ENCODE assay signal across 8 mouse cellular contexts in genomic region chr9:121351388-121352078, GRCm38 (mm10). TPM values are rescaled to one million over a fixed set of nuclear protein-coding genes. Genes with fewer than 3 reads are reported as not detected.
DNase-seq lines count a peak whose midpoint lies in the region; ATAC-seq and TF ChIP-seq lines count a peak whose summit lies in the region.

No protein-coding gene starts in this region.

- peak overlapping the region; percentile 13; the same call in 1 of the 2 replicates for H3K9ac ChIP-seq in lung, postnatal 0 days (replicated peaks; ENCODE audit: low read depth)
- H3K9ac ChIP-seq in intestine, embryonic 15.5 days = no peak overlapping the region
- no peak overlapping the region for H3K9ac ChIP-seq in stomach, embryonic 14.5 days (replicated peaks; ENCODE audit: low read depth, low read length)

- peaks cover 35% of the 10 kb centered on the region for H3K4me1 ChIP-seq in lung, postnatal 0 days (ENCODE audit: insufficient read depth, low read depth, low read length)
- peaks cover 70% of the 10 kb centered on the region for H3K4me1 ChIP-seq in intestine, embryonic 15.5 days (replicated peaks)
- H3K4me1 ChIP-seq in stomach, embryonic 14.5 days (ENCODE audit: control insufficient read depth, insufficient read depth, low read length) = peaks cover 36% of the 10 kb centered on the region

- no peaks in the 10 kb centered on the region for H3K27me3 ChIP-seq in lung, postnatal 0 days (replicated peaks; ENCODE audit: insufficient read depth, low read length)
- H3K27me3 ChIP-seq in intestine, embryonic 15.5 days (replicated peaks) = no peaks in the 10 kb centered on the region
- H3K27me3 ChIP-seq in stomach, embryonic 14.5 days (ENCODE audit: control insufficient read depth, insufficient read depth, low read length) = no peaks in the 10 kb centered on the region

- no peak; the same call in 1 of the 2 replicates for TF ChIP-seq EP300 in lung, postnatal 0 days (IDR thresholded peaks at IDR 0.05)

- H3K4me3 ChIP-seq in lung, postnatal 0 days (ENCODE audit: low read depth, low read length) = no peak overlapping the region
- no peak overlapping the region for H3K4me3 ChIP-seq in intestine, embryonic 15.5 days (replicated peaks)
- H3K4me3 ChIP-seq in stomach, embryonic 14.5 days (ENCODE audit: low read depth, low read length) = no peak overlapping the region

- 49% methylated on average over 9 of the region's 9 CpGs for WGBS in lung, postnatal 0 days
- WGBS in intestine, embryonic 15.5 days = 37% methylated on average over 9 of the region's 9 CpGs
- WGBS in stomach, embryonic 14.5 days = 47% methylated on average over 9 of the region's 9 CpGs

- H3K27ac ChIP-seq in lung, postnatal 0 days (ENCODE audit: low read length) = peak overlapping the region; percentile 45; the same call in 1 of the 2 replicates
- peak overlapping the region; percentile 62 for H3K27ac ChIP-seq in intestine, embryonic 15.5 days
- peak overlapping the region; percentile 27; the same call in 1 of the 2 replicates for H3K27ac ChIP-seq in stomach, embryonic 14.5 days (ENCODE audit: low read length)

- H3K36me3 ChIP-seq in lung, postnatal 0 days (ENCODE audit: insufficient read depth, low read length) = no peaks in the 10 kb centered on the region
- H3K36me3 ChIP-seq in intestine, embryonic 15.5 days = no peaks in the 10 kb centered on the region
- H3K36me3 ChIP-seq in stomach, embryonic 14.5 days (ENCODE audit: control insufficient read depth, insufficient read depth, low read length) = no peaks in the 10 kb centered on the region

- H3K9me3 ChIP-seq in lung, postnatal 0 days (ENCODE audit: low read length) = no peaks in the 10 kb centered on the region
- H3K9me3 ChIP-seq in intestine, embryonic 15.5 days = no peaks in the 10 kb centered on the region
- H3K9me3 ChIP-seq in stomach, embryonic 14.5 days (ENCODE audit: control insufficient read depth, low read depth, low read length) = no peaks in the 10 kb centered on the region

- DNase-seq in heart, adult 11 months = peak; percentile 93
- no peak for DNase-seq in heart, adult 8-10 months (ENCODE audit: low spot score)
- DNase-seq in lung, postnatal 0 days (ENCODE audit: low spot score) = peak; percentile 52
- DNase-seq in lung, postnatal 4 days = no peak
- no peak for DNase-seq in adrenal gland, adult 18-20 months (ENCODE audit: low spot score in 2 of 2)

- no peak overlapping the region for H3K4me2 ChIP-seq in lung, postnatal 0 days (replicated peaks; ENCODE audit: low read depth, low read length)
- H3K4me2 ChIP-seq in intestine, embryonic 15.5 days (replicated peaks) = 0 out of 2 replicates have a peak overlapping the region, but pooled peaks have one; percentile 1
- no peak overlapping the region for H3K4me2 ChIP-seq in stomach, embryonic 14.5 days (replicated peaks; ENCODE audit: low read depth, low read length)

- peak; percentile 19 for ATAC-seq in lung, postnatal 0 days
- no peak for ATAC-seq in intestine, embryonic 15.5 days
- no peak for ATAC-seq in stomach, embryonic 14.5 days (ENCODE audit: insufficient number of reproducible peaks, insufficient read depth, low FRiP score, low read depth)
- ATAC-seq in granulocyte monocyte progenitor cell, adult 5-6 weeks (replicated peaks; ENCODE audit: poor library complexity, severe bottlenecking) = no peak

- TF ChIP-seq CTCF in lung, postnatal 0 days (IDR thresholded peaks at IDR 0.05) = no peak

RNA-seq across cellular contexts. Expression of gene Trak1, which starts 54.2 kb away (rescaled TPM):
- 100 to 1,000 TPM; 294 to 334 (median 302) TPM for total RNA-seq in heart, adult 8-10 months (2022)
- polyA plus RNA-seq in lung, postnatal 0 days (2015; fragmentation: Nextera tagmentation; extraction: Ambion mirVana) = 27.1 and 28.6 TPM in 2 replicates
- polyA plus RNA-seq in intestine, embryonic 15.5 days (2015; fragmentation: Nextera tagmentation; extraction: Ambion mirVana) = 20.9 and 26.5 TPM in 2 replicates
- 18.3 and 21.9 TPM in 2 replicates for polyA plus RNA-seq in stomach, embryonic 14.5 days (2014; fragmentation: Nextera tagmentation; extraction: Ambion mirVana)
- 29.7 and 42.5 TPM in 2 replicates for total RNA-seq in granulocyte monocyte progenitor cell, adult 5-6 weeks (2014; fragmentation: Nextera tagmentation)
- total RNA-seq in granulocyte monocyte progenitor cell, adult 5-6 weeks (2017) = 15.9 and 25.3 TPM in 2 replicates
- total RNA-seq in adrenal gland, adult 18-20 months (2021) = 10 to 100 TPM; 75.7 to 96.6 TPM

Comparison
In these comparisons a context has a peak if more than half of its experiments do, and no peak if none do; other contexts are left out.
1. DNase-seq: peak in heart, adult 11 months (single experiment) and lung, postnatal 0 days (single experiment); none in heart, adult 8-10 months (single experiment), lung, postnatal 4 days (0 of 2) and adrenal gland, adult 18-20 months (0 of 2).
2. Peak in every context shown above with its lines, with median percentiles within 50 percentile points of each other: H3K27ac ChIP-seq.